Mouse (Mus musculus) stomach, postnatal 0 days (tissue): ENCODE data around the gene Mroh8.

Experiments
- CTCF ChIP-seq: IDR thresholded peaks from 2 replicates; pipeline ENCODE4 v1.5.1; 2016; ENCODE audit warnings: antibody characterized with exemption, low read depth, mild to moderate bottlenecking, moderate library complexity
- EP300 ChIP-seq: optimal IDR thresholded peaks from 2 replicates; pipeline ENCODE3; 2016; ENCODE audit warnings: antibody characterized with exemption

GRCm38 (mm10) chr2:157185022-157185660, 94.2 kb downstream of the Mroh8 start:
- TF ChIP-seq CTCF (no peak), EP300 (no peak)
